Mouse (Mus musculus) spleen, postnatal 10 days (tissue): ENCODE data around the gene Lpar2.
A peak's percentile ranks its signal among the peaks of the same experiment; 100 is the strongest.

Source experiments
- DNase-seq, 2 experiments: peaks; one replicate each; pipeline ENCODE4 v3.0.0; 2021 to 2022; ENCODE audit warnings: low spot score in 2 of 2

Lpar2 gene

DNA sequence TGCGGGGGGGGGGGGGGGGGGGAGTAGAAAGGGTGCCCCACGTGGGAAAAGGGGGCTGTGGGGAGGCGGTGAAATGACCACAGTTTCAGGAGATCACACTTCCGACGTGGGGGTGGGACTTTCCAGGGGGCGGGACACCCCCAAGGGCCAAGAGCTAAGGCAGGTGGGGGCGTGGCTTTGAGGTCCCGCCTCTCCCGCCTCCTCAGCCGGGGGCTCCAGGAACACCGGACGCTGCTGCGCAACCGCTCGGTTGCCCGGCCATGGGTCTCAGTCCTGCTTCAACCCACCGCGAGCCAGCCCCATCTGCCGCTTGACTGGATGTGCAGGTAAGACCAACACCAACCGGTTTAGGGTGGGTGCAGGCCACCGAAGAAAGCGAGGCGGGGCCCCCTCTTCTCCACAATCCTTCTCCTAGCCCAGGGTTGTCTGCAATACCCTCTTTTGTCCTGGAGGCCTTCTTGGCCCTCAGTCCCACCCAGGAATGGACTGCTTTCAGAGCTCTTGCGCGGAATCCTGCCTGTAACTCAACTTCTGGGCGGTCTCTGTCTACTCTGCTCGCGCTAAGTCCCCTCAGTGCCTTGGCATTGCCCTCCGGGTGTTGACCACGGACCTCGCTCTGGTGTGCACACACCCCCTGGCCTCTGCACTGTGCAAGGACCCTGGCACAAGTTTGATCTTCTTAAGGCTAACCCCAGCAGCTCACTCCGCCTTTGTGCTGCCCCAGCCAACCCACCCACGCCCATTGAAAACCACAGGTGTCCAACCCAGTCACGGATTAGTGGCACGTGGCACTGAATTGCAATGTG lies at the start of gene Lpar2:
Lpar2 (plus strand) TSS at position 44 of the 806 bp plus-strand sequence.
- peak; percentile 22 to 61 for DNase-seq

DNA sequence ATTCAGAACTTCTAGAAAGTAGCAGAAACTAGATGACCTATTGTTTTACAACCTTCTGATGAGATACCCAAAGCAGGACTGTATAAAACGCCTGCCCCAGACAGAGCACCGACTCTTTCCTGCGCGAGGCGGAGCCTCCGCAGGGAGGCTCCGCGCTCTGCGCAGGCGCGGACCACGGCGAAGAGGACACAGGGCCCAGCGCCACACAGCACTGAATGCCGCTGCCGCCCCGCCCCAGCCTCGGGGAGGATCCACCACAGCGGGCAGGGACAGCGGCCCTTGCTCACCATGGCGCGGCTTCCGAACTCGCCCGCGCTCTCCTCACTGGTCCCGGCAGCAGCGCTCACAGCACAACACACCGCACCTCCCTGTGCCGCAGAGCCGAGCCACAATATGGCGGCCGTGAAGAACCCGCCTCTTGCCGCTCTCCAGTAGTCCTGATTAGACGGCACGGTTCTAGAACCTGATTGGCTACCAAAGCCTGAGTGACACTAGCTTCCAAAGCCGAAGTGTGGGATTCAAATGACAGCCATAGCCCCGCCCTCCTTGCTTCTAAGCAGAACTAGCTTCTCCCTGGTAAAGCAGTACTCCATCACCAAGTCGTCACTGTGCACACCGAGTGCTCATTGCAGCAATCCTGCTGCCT lies 47.6 kb upstream of the Lpar2 start, which contains the start of gene Gm20422:
Gm20422 (minus strand) TSS at position 384 of the 646 bp plus-strand sequence.
- peak; percentile 90 to 92 for DNase-seq

DNA sequence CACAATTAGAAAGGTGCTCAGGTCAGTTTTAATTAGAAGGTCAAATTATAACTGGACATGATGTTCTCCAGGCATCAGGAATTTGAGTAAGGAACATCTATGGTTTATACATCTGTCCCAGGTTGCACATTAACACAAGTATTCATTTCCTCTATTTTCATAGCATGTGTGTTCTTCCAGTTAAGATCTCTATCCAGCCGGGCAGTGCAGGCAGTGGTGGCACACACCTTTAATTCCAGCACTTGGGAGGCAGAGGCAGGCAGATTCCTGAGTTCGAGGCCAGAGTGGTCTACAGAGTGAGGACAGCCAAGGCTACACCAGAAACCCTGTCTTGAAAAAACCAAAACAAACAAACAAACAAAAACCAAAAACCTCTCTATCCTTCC lies 47.1 kb upstream of the Lpar2 start:
- no peak for DNase-seq

- DNase-seq = no peak
Observed at GRCm38 (mm10) chr8:69777111-69777510, 45.1 kb upstream of the Lpar2 start.

DNA sequence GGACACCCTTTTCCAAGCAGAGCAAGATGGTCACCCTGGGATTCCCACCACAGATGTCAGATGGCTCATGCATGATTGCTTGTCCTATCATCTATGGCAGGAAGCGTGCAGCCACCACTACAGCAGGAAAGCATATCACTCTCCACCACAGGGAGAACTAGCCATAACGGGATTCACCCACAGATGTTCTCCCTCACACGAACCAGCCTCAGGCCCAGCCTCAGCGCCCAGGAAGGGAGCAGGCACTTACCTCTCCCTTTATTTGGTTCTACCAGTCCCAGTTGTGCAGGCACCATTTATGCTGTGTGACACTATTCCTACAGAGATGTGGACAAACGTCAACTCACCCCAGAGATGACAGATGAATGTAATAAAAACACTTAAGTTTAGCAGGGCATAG lies 33.1 kb upstream of the Lpar2 start:
- DNase-seq = no peak

- no peak for DNase-seq
Observed at GRCm38 (mm10) chr8:69789731-69790130, 32.5 kb upstream of the Lpar2 start.

- DNase-seq = no peak
Observed at GRCm38 (mm10) chr8:69790364-69790763, 31.9 kb upstream of the Lpar2 start.

GRCm38 (mm10) chr8:69790773-69791367 lies 31.4 kb upstream of the Lpar2 start, which contains the start of the genes Atp13a1 and Zfp866:
Atp13a1 (plus strand) TSS chr8:69791163.
Zfp866 (minus strand) TSS chr8:69791178.
- peak; percentile 85 to 93 for DNase-seq

- peak in 1 of 2 experiments; percentile 63 for DNase-seq
Observed at GRCm38 (mm10) chr8:69791415-69792068, 30.7 kb upstream of the Lpar2 start.

GRCm38 (mm10) chr8:69793666-69794065 lies 28.6 kb upstream of the Lpar2 start:
- peak in 1 of 2 experiments; percentile 8 for DNase-seq

- peak in 1 of 2 experiments; percentile 8 for DNase-seq
Observed at GRCm38 (mm10) chr8:69794096-69794495, 28.1 kb upstream of the Lpar2 start.

- no peak for DNase-seq
Observed at GRCm38 (mm10) chr8:69794901-69795300, 27.3 kb upstream of the Lpar2 start.

DNA sequence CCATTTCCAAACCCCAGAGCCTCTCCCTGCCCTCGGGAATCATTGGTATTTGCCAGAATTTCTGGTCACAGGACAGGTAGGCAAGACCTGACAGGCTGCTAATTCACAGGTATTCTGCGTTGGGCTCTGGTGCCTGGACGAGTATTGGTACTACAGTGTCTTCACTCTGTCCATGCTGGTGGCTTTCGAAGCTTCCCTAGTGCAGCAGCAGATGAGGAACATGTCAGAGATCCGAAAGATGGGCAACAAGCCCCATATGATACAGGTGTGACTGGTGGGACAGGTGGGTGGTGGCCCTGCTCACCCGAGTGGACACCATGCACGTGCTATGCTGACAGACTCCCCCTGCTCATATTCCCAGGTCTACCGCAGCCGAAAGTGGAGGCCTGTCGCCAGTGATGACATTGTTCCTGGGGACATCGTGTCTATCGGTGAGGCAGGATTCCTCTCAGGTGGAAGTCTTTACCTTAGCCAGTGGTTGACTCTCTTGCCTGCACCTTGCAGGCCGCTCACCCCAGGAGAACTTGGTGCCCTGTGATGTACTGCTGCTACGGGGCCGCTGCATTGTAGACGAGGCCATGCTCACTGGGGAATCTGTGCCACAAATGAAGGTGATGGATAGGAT lies 25.4 kb upstream of the Lpar2 start:
- peak in 1 of 2 experiments; percentile 7 for DNase-seq

DNA sequence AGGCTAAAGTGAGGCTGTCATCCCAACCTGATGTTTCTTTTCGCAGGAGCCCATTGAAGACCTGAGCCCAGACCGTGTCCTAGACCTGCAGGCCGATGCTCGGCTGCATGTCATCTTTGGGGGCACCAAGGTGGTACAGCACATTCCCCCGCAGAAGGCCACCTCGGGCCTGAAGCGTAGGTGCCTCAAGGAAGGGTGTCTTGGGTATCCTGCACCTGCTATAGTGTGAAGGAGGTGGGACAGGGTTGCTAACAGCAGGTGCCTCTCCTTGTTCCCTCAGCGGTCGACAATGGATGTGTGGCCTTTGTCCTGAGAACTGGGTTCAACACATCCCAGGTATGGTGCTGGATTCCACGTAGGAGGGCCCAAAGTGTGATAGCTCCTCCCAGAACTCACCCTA lies 24.6 kb upstream of the Lpar2 start:
- DNase-seq = peak in 1 of 2 experiments; percentile 8

DNA sequence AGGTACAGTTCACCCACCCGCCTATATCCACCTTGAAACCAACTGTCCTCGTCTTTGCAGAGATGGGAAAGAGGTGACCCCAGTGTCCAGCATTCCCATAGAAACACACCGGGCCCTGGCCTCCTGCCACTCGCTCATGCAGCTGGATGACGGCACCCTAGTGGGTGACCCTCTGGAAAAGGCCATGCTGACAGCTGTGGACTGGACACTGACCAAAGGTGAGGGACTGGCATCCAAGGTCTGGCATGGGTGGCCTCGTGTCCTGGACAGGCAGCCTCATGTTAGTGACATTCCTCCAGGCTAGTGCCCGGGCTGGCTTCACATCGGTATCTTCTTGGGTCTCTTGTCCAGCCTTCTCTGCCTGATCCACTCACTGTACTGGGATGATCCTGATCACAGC lies 23.0 kb upstream of the Lpar2 start:
- peak in 1 of 2 experiments; percentile 10 for DNase-seq

- DNase-seq = peak in 1 of 2 experiments; percentile 12
Observed at GRCm38 (mm10) chr8:69799946-69800345, 22.3 kb upstream of the Lpar2 start.

GRCm38 (mm10) chr8:69801796-69802195 lies 20.4 kb upstream of the Lpar2 start:
- peak in 1 of 2 experiments; percentile 6 for DNase-seq

- DNase-seq = peak in 1 of 2 experiments; percentile 6
Observed at GRCm38 (mm10) chr8:69802216-69802615, 20.0 kb upstream of the Lpar2 start.

DNA sequence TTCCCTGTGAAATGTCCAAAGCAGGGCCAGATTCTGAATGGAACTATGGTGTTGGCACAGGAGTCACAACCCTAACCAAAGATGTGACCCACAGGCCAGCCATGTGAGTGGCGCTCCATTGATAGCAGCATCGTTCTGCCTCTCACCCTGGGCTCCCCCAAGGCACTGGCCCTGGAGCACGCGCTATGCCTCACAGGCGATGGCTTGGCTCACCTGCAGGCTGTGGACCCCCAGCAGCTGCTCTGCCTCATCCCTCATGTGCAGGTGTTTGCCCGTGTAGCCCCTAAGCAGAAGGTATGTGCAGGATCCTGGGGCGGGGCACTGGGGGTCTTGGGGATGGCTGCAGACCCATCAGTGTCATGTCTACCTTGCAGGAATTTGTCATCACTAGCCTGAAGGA lies 18.9 kb upstream of the Lpar2 start:
- peak in 1 of 2 experiments; percentile 13 for DNase-seq

GRCm38 (mm10) chr8:69804537-69804936 lies 17.7 kb upstream of the Lpar2 start:
- DNase-seq = peak in 1 of 2 experiments; percentile 6

GRCm38 (mm10) chr8:69805086-69805485 lies 17.1 kb upstream of the Lpar2 start:
- DNase-seq = peak in 1 of 2 experiments; percentile 12
